Mouse (Mus musculus) G1E (cell line): ENCODE data around the gene Olfr1440.

Experiments
- CTCF ChIP-seq: IDR thresholded peaks from 2 replicates; pipeline ENCODE4 v1.5.1; 2012; ENCODE audit warnings: low read depth, low read length, inconsistent platforms, mixed read lengths
- GATA1 ChIP-seq: IDR thresholded peaks from 2 replicates; pipeline ENCODE4 v1.6.1; 2012; ENCODE audit warnings: borderline replicate concordance, low read length, inconsistent platforms, mixed read lengths
- POLR2AphosphoS5 ChIP-seq: IDR thresholded peaks from 2 replicates; pipeline ENCODE4 v1.6.1; 2012; ENCODE audit warnings: low read depth, low read length, inconsistent platforms; ENCODE audit not compliant: insufficient replicate concordance

GRCm38 (mm10) chr19:12413737-12414136 is 26.7 kb downstream of the Olfr1440 start:
- no peak for TF ChIP-seq POLR2AphosphoS5
- no peak for TF ChIP-seq GATA1
- no peak for TF ChIP-seq CTCF
